Mouse (Mus musculus): ENCODE results near the gene Fbxo3.
"Not testable (repeated sequence)": the region's sequence is repeated elsewhere in the genome, so short reads cannot be mapped to it uniquely, and the experiment has no call there.

Gene Fbxo3

GRCm38 (mm10) chr2:104038236-104038635 is 10.7 kb downstream of the Fbxo3 start:
- DNase-seq (ENCODE audit: low read depth): no peak

- DNase-seq (ENCODE audit: low read depth): peak; percentile 44
Measured at GRCm38 (mm10) chr2:104041632-104042031, 14.1 kb downstream of the Fbxo3 start.

GRCm38 (mm10) chr2:104042766-104043165 is 15.2 kb downstream of the Fbxo3 start:
- no peak for DNase-seq (ENCODE audit: low read depth)

GRCm38 (mm10) chr2:104043624-104044478 is 16.3 kb downstream of the Fbxo3 start:
- no peak for DNase-seq (ENCODE audit: low read depth)

- no peak for DNase-seq (ENCODE audit: low read depth)
Measured at GRCm38 (mm10) chr2:104044479-104045080, 17.1 kb downstream of the Fbxo3 start.

GRCm38 (mm10) chr2:104058381-104058780 is 30.9 kb downstream of the Fbxo3 start:
- no peak for DNase-seq (ENCODE audit: low read depth)

- DNase-seq (ENCODE audit: low read depth): no peak
Measured at GRCm38 (mm10) chr2:104058954-104059353, 31.4 kb downstream of the Fbxo3 start.

- DNase-seq (ENCODE audit: low read depth): no peak
Measured at GRCm38 (mm10) chr2:104059786-104060185, 32.3 kb downstream of the Fbxo3 start.

GRCm38 (mm10) chr2:104060996-104061395 is 33.5 kb downstream of the Fbxo3 start:
- no peak for DNase-seq (ENCODE audit: low read depth)

GRCm38 (mm10) chr2:104062665-104063064 is 35.1 kb downstream of the Fbxo3 start:
- no peak for DNase-seq (ENCODE audit: low read depth)

- no peak for DNase-seq (ENCODE audit: low read depth)
Measured at GRCm38 (mm10) chr2:104064152-104064551, 36.6 kb downstream of the Fbxo3 start.

- not testable (repeated sequence) for DNase-seq (ENCODE audit: low read depth)
Measured at GRCm38 (mm10) chr2:104065526-104065925, 38.0 kb downstream of the Fbxo3 start, which contains the start of gene Gm10912. Gene Gm10912, plus strand, starts transcription at chr2:104065826.

- DNase-seq (ENCODE audit: low read depth): not testable (repeated sequence)
Measured at GRCm38 (mm10) chr2:104068450-104068849, 40.9 kb downstream of the Fbxo3 start, which contains the start of gene Gm10799. Gene Gm10799, minus strand, starts transcription at chr2:104068550.

- peak; percentile 31 for DNase-seq (ENCODE audit: low read depth)
Measured at GRCm38 (mm10) chr2:104069704-104070185, 42.2 kb downstream of the Fbxo3 start, which contains the start of gene Cd59b. Gene Cd59b, plus strand, starts transcription at chr2:104069849.

- not testable (repeated sequence) for DNase-seq (ENCODE audit: low read depth)
Measured at GRCm38 (mm10) chr2:104078285-104078684, 50.8 kb downstream of the Fbxo3 start.

GRCm38 (mm10) chr2:104081436-104082050 is 54.0 kb downstream of the Fbxo3 start:
- DNase-seq (ENCODE audit: low read depth): not testable (repeated sequence)

GRCm38 (mm10) chr2:104082474-104082873 is 55.0 kb downstream of the Fbxo3 start:
- no peak for DNase-seq (ENCODE audit: low read depth)

GRCm38 (mm10) chr2:104084027-104084426 is 56.5 kb downstream of the Fbxo3 start:
- not testable (repeated sequence) for DNase-seq (ENCODE audit: low read depth)

- DNase-seq (ENCODE audit: low read depth): not testable (repeated sequence)
Measured at GRCm38 (mm10) chr2:104087562-104087961, 60.0 kb downstream of the Fbxo3 start.

- no peak for DNase-seq (ENCODE audit: low read depth)
Measured at GRCm38 (mm10) chr2:104093305-104093704, 65.8 kb downstream of the Fbxo3 start.

GRCm38 (mm10) chr2:104095741-104096213 is 68.3 kb downstream of the Fbxo3 start, which contains the start of gene Cd59a:
Gene Cd59a, plus strand, starts transcription at chr2:104095801.
- peak; percentile 53 for DNase-seq (ENCODE audit: low read depth)

- DNase-seq (ENCODE audit: low read depth): no peak
Measured at GRCm38 (mm10) chr2:104096256-104096655, 68.7 kb downstream of the Fbxo3 start.

Data from fibroblast of lung, adult 2 months (primary cell).